Mouse (Mus musculus) hematopoietic stem cell, adult 5-6 weeks (primary cell): ENCODE data around the gene Cop1. TPM values are rescaled to one million over a fixed set of nuclear protein-coding genes. Genes with fewer than 3 reads are reported as not detected.

Source experiments
- ATAC-seq, 2 experiments: fragments of 125-278 bp in 1 of 2; replicated peaks in 1 of 2; 2 replicates each; pipeline ENCODE4 v1.8.0; 2016 to 2017; ENCODE audit warnings: inconsistent platforms in 2 of 2, mild to moderate bottlenecking in 2 of 2, moderate number of reproducible peaks in 2 of 2, low read depth in 1 of 2, moderate TSS enrichment in 1 of 2; ENCODE audit not compliant: low FRiP score in 2 of 2, poor library complexity in 2 of 2, severe bottlenecking in 2 of 2, insufficient read depth in 1 of 2, low TSS enrichment in 1 of 2
- total RNA-seq: library from RNA; stranded (forward); fragments of 172-1452, 232-1000 nt; gene quantifications from 2 replicates; pipeline ENCODE4 v1.2.3, GENCODE M21; 2017

The Cop1 gene
- total RNA-seq, 1 experiment from 2014 or later: 163 TPM

DNA sequence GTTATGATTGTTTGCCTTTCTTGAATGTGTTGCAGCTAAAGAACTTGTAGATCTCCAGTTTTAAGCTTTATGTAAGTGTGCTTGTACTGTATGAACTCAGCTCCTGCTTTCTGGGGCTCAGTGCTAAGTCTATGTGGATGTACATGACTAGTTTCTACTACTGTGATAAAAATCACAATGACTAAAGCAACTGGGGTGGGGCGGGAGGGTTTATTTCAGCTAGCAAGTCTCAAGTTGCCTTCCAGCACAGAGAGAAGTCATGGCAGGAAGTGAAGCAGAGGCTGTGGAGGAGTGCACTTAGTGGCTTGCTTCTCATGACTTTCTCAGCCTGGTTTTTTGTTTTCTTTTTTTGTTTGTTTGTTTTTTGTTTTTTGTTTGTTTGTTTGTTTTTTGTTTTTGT is 24.4 kb downstream of the Cop1 start:
- no peak for ATAC-seq

- no peak for ATAC-seq
These were observed 31.7 kb downstream of the Cop1 start for GRCm38 (mm10) chr1:159263820-159264219.

GRCm38 (mm10) chr1:159280072-159280471 is 48.0 kb downstream of the Cop1 start:
- ATAC-seq: no peak

GRCm38 (mm10) chr1:159281861-159282260 is 49.7 kb downstream of the Cop1 start:
- no peak for ATAC-seq

DNA sequence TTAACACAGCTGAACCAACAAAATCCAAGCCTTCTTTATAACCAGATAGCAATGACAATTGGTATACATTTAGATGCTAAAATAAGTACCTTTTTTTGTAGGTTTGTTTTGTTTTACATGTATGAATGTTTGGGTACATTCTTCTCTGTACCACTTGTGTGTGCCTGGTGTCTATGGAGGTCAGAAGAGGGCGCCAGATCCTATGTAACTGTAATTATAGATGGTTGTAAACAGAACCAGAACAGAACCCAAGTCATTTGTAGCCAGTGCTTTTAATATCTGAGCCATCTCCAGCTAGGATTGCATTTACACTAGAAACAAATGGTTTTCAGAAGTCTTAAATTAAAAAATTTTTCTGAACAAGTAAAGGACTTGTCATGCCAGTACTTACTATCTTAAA is 54.7 kb downstream of the Cop1 start:
- ATAC-seq: no peak

DNA sequence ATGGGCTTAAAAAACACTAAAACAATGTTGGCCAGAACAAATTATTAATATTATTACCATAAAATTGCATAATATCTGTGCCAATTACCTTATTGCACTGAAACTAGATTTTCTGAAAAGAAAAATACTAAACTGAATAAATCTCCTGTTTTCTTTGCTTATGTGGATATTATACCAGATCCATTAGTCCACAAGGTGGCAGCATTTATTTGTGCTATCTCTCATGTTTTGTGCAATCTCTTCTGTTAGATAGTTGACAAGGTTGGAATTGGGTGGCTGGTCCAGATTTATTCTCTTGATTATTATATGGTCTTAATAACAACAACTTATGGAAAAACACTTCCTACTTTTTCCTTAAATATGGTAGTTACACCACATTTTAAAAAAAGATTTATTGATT is 58.1 kb downstream of the Cop1 start:
- ATAC-seq: peak in 1 of 2 experiments; percentile 45; a peak in 1 of 4 replicates

GRCm38 (mm10) chr1:159290859-159291258 is 58.7 kb downstream of the Cop1 start:
- peak; percentile 27 to 62; a peak in 2 of 4 replicates for ATAC-seq

DNA sequence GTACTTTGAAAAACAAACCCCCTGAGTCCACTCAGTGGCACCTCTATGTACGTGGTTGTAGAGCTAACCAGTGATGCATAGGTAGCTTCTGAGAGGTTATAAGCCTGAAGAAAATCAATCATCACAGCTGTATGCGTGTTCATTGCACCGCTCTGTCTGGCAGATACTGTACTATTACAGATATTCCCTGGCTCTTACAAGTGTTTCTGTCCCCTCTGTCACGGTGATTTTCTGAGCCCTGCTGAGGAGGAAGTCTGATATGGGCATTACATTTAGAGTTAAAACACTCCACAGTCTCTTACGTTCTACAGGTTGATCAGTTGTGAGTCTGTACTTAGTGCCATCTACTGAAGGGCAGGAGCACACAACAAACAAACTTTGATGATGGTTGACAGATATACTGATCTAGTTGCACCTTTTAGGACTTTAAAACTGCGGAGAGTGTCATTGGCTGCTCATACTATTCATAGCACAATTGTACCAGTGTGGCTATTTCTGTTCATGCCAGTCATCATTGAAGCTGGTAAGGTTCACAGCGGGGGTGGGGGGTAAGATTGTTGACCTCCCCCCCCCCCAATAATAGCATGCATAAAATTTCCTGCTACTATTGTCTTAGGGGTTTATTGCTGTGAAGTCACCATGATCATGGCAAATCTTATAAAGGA is 69.4 kb downstream of the Cop1 start:
- no peak for ATAC-seq

GRCm38 (mm10) chr1:159313625-159314024 is 81.5 kb downstream of the Cop1 start:
- no peak for ATAC-seq

DNA sequence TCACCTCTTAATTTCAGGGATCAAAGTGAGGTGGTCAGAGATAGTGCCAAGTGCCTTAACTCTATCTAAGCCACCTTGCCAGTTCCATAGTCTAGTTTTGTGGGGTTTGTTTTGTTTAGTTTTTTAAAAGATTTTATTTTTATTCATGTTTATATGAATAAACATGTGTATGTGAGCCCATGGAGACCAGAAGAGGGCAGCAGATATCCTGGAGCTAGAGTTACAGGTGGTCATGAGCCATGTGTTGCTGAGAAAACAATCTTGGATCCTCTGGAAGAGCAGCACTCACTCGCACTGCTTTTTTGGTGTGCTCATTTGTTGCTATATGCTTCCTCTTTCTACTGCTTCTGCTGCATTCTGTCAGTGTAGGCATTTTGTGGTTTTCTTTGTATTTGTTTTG is 90.5 kb downstream of the Cop1 start:
- ATAC-seq: no peak

DNA sequence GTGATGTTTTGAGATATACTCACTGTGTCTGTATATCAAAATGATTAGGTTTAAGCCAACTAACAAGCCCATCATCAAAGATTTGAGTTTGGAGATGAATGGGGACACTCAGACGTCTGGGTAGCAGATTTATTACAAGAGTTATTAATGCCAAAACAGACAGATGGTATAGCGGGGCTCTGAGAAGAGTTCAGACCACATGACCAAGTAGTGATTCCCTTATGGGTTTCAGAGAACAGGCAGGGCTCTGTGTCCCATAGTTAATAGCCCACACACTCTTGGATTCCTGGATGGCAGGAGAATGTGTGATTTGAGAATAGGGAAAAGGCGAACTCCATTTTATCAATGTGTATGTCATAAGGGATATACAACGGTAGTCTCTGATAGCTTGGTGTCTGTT is 98.9 kb downstream of the Cop1 start:
- ATAC-seq: no peak

- ATAC-seq: peak in 1 of 2 experiments; percentile 32; a peak in 1 of 4 replicates
These were observed 102.0 kb downstream of the Cop1 start for GRCm38 (mm10) chr1:159334157-159334556.

GRCm38 (mm10) chr1:159342355-159342754 is 110.2 kb downstream of the Cop1 start:
- ATAC-seq: no peak

DNA sequence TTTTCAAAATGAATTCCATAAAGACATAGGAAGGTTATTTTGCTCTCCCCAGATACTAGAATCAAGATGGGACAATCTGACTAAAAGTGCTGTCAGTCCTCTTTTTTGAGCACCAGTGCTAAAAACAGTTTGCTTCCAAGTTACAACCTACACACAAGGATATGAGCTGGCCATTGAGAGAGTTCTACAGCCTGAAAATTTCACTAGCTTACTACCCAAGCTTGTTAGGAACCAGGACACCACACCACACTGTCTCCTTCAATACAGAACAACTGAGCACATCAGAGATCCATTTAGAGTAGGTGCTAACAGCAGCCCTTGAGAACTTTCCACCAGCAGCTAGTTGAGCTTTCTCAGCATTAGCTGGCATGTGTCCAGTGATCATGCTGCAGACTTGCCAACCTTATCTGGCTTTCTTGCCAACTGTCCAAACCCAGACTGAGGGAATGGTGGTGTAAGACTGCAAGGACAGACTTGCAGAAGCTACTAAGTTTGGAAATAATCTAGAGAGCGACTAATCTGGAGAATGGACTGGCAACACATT is 123.0 kb downstream of the Cop1 start:
- ATAC-seq: no peak

GRCm38 (mm10) chr1:159358713-159359112 is 126.6 kb downstream of the Cop1 start:
- ATAC-seq: no peak

- no peak for ATAC-seq
These were observed 139.8 kb downstream of the Cop1 start for GRCm38 (mm10) chr1:159371881-159372390.

GRCm38 (mm10) chr1:159382218-159382617 is 150.1 kb downstream of the Cop1 start:
- ATAC-seq: no peak

DNA sequence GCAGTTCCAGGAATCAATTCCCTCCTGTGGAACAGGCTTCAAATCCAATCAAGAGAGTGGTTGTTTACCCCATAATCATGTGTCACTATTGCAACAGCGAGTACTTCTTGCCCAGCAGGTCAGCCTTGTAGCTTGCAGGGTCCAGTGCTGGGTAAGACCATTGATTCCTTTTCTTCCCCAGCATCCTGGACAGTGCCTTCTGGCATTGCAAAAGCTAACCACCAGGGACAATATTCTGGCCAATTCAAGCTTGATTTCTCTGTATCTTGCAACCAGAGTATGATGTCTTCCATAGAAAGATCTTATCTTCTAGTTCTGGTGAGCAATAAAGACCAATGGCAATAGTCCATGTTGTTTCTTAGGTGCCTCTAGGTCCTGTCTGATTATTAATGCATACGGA is 150.8 kb downstream of the Cop1 start:
- ATAC-seq: no peak

GRCm38 (mm10) chr1:159386458-159386857 is 154.3 kb downstream of the Cop1 start:
- ATAC-seq: no peak
